In the genomic region with DNA sequence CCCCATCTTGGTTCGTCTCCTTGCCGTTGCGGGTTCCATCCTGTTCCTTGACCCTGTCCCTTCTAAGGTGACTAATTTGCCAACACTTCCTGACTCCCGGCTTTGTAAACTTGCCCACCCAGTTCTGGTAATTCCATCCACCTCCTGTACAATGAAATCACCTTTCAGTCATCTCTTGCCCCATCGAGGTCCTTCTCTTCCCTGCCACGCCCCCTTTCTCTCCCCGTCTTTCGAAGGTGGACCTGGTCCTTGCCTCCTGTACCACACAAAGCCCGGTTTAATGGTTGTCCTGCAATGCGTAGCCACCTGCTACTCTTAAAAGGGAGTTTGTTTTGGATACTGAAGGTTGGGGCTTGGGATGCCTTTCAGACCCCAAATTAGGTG, we compare ENCODE assay signal across 8 mouse cellular contexts. TPM values are rescaled to one million over a fixed set of nuclear protein-coding genes. Genes with fewer than 3 reads are reported as not detected.
DNase-seq lines count a peak whose midpoint lies in the region; ATAC-seq and TF ChIP-seq lines count a peak whose summit lies in the region.

No protein-coding gene starts in this region.

- H3K79me2 ChIP-seq in MEL (ENCODE audit: control insufficient read depth, insufficient read depth, low read length, poor library complexity): peaks cover 13% of the 10 kb centered on the region

- peaks cover 7% of the 10 kb centered on the region for H3K4me1 ChIP-seq in heart, embryonic 15.5 days (replicated peaks)
- H3K4me1 ChIP-seq in MEL (ENCODE audit: control insufficient read depth in 1 of 2, insufficient read depth in 2 of 2, low read length in 2 of 2): peaks cover 7 to 11% of the 10 kb centered on the region in 2 experiments; a peak in 3 of 4 replicates
- H3K4me1 ChIP-seq in heart, postnatal 0 days (ENCODE audit: control insufficient read depth, insufficient read depth): peaks cover 7% of the 10 kb centered on the region
- peaks cover 8% of the 10 kb centered on the region for H3K4me1 ChIP-seq in liver, postnatal 0 days (ENCODE audit: insufficient read depth)

- H3K36me3 ChIP-seq in heart, embryonic 15.5 days: no peaks in the 10 kb centered on the region
- H3K36me3 ChIP-seq in MEL (ENCODE audit: control insufficient read depth in 1 of 2, insufficient read depth in 2 of 2, low read length in 2 of 2): peaks cover 0 to 18% of the 10 kb centered on the region in 2 experiments; a peak in 2 of 4 replicates
- no peaks in the 10 kb centered on the region for H3K36me3 ChIP-seq in heart, postnatal 0 days (replicated peaks; ENCODE audit: control insufficient read depth, insufficient read depth, low read length)
- no peaks in the 10 kb centered on the region for H3K36me3 ChIP-seq in liver, postnatal 0 days (replicated peaks; ENCODE audit: insufficient read depth, low read length)

- peak; percentile 5; the same call in 1 of the 2 replicates for ATAC-seq in heart, embryonic 15.5 days (replicated peaks; ENCODE audit: insufficient number of reproducible peaks, insufficient read depth, low FRiP score, low read depth)
- no peak for ATAC-seq in heart, postnatal 0 days (ENCODE audit: insufficient read depth, low read depth)
- ATAC-seq in liver, postnatal 0 days: no peak
- ATAC-seq in megakaryocyte progenitor cell, adult 5-6 weeks (replicated peaks; ENCODE audit: poor library complexity): no peak

- under 1% methylated on average over 10 of the region's 10 CpGs for WGBS in heart, embryonic 15.5 days
- WGBS in heart, postnatal 0 days: 3% methylated on average over 10 of the region's 10 CpGs
- WGBS in liver, postnatal 0 days (ENCODE audit: insufficient replicate concordance): under 1% methylated on average over 10 of the region's 10 CpGs

- H3K9ac ChIP-seq in heart, embryonic 15.5 days: peak overlapping the region; percentile 90
- H3K9ac ChIP-seq in MEL (ENCODE audit: control insufficient read depth, low read depth, low read length, poor library complexity, severe bottlenecking): peak overlapping the region; percentile 88
- peak overlapping the region; percentile 79 for H3K9ac ChIP-seq in heart, postnatal 0 days (replicated peaks; ENCODE audit: low read depth, low read length)
- H3K9ac ChIP-seq in liver, postnatal 0 days (replicated peaks): peak overlapping the region; percentile 70

- TF ChIP-seq POLR2A in MEL (IDR thresholded peaks at IDR 0.05; ENCODE audit: control insufficient read depth in 1 of 2, insufficient read depth in 1 of 2, low read depth in 1 of 2, low read length in 2 of 2, poor library complexity in 1 of 2): no peak

- H3K9me3 ChIP-seq in heart, embryonic 15.5 days (replicated peaks): no peaks in the 10 kb centered on the region
- no peaks in the 10 kb centered on the region for H3K9me3 ChIP-seq in MEL (replicated peaks; ENCODE audit: insufficient read depth, low read length)
- H3K9me3 ChIP-seq in heart, postnatal 0 days (replicated peaks; ENCODE audit: control insufficient read depth, low read length): no peaks in the 10 kb centered on the region
- H3K9me3 ChIP-seq in liver, postnatal 0 days (ENCODE audit: low read length): no peaks in the 10 kb centered on the region

- TF ChIP-seq RAD21 in MEL (IDR thresholded peaks at IDR 0.05; ENCODE audit: low read depth, low read length): no peak

- peak overlapping the region; percentile 96 for H3K4me2 ChIP-seq in heart, embryonic 15.5 days
- peak overlapping the region; percentile 90 for H3K4me2 ChIP-seq in heart, postnatal 0 days (ENCODE audit: low read depth, low read length)
- peak overlapping the region; percentile 92 for H3K4me2 ChIP-seq in liver, postnatal 0 days (ENCODE audit: low read depth, low read length)

- no peak for DNase-seq in heart, adult 8-10 months (ENCODE audit: low spot score)
- DNase-seq in MEL (ENCODE audit: low read depth, low spot score): peak; percentile 36
- DNase-seq in heart, postnatal 0 days (ENCODE audit: low spot score): no peak
- DNase-seq in liver, postnatal 0 days: peak; percentile 24
- no peak for DNase-seq in adrenal gland, postnatal 10 days
- no peak for DNase-seq in layer of hippocampus, postnatal 10 days (ENCODE audit: low spot score in 2 of 2)

- H3K27ac ChIP-seq in heart, embryonic 15.5 days: no peak overlapping the region
- no peak overlapping the region for H3K27ac ChIP-seq in MEL (ENCODE audit: control insufficient read depth, low read depth, low read length)
- no peak overlapping the region for H3K27ac ChIP-seq in heart, postnatal 0 days (ENCODE audit: low read depth)
- H3K27ac ChIP-seq in liver, postnatal 0 days (ENCODE audit: low read depth): no peak overlapping the region

- no peak for TF ChIP-seq EP300 in MEL (IDR thresholded peaks at IDR 0.05; ENCODE audit: low read depth in 1 of 2, low read length in 2 of 2)
- no peak for TF ChIP-seq EP300 in heart, postnatal 0 days (IDR thresholded peaks at IDR 0.05; ENCODE audit: low read depth)
- TF ChIP-seq EP300 in liver, postnatal 0 days (IDR thresholded peaks at IDR 0.05; ENCODE audit: low read depth): no peak

- no peak for TF ChIP-seq CTCF in MEL (IDR thresholded peaks at IDR 0.05 in 2 of 3, conservative IDR thresholded peaks at IDR 0.05 in 1 of 3; ENCODE audit: control insufficient read depth in 1 of 3, insufficient read depth in 1 of 3, low read depth in 2 of 3, low read length in 3 of 3, poor library complexity in 1 of 3, severe bottlenecking in 1 of 3)
- TF ChIP-seq CTCF in heart, postnatal 0 days (IDR thresholded peaks at IDR 0.05; ENCODE audit: low read depth): no peak
- TF ChIP-seq CTCF in liver, postnatal 0 days (IDR thresholded peaks at IDR 0.05; ENCODE audit: low read depth): no peak

- H3K4me3 ChIP-seq in heart, embryonic 15.5 days: peak overlapping the region; percentile 99
- peak overlapping the region; percentile 80 to 87 for H3K4me3 ChIP-seq in MEL (ENCODE audit: control insufficient read depth in 1 of 2, insufficient read depth in 1 of 2, low read depth in 2 of 2, low read length in 2 of 2)
- peak overlapping the region; percentile 99 for H3K4me3 ChIP-seq in heart, postnatal 0 days (ENCODE audit: low read depth, low read length)
- peak overlapping the region; percentile 68 for H3K4me3 ChIP-seq in liver, postnatal 0 days (ENCODE audit: low read depth, low read length)

- no peaks in the 10 kb centered on the region for H3K27me3 ChIP-seq in heart, embryonic 15.5 days
- H3K27me3 ChIP-seq in MEL (ENCODE audit: control insufficient read depth in 1 of 2, insufficient read depth in 2 of 2, low read length in 2 of 2): no peaks in the 10 kb centered on the region; a peak in 1 of 4 replicates
- H3K27me3 ChIP-seq in heart, postnatal 0 days (ENCODE audit: control insufficient read depth, insufficient read depth, low read length): no peaks in the 10 kb centered on the region
- no peaks in the 10 kb centered on the region for H3K27me3 ChIP-seq in liver, postnatal 0 days (ENCODE audit: insufficient read depth, low read length)

TF ChIP-seq in MEL, 35 proteins besides CTCF, POLR2A, EP300 and RAD21:
- no peak for TF ChIP-seq USF2 (IDR thresholded peaks at IDR 0.05; ENCODE audit: borderline replicate concordance in 1 of 2, insufficient read depth in 1 of 2, low read depth in 1 of 2, low read length in 2 of 2)
- no peak for TF ChIP-seq ZKSCAN1 (IDR thresholded peaks at IDR 0.05; ENCODE audit: low read depth, low read length)

RNA-seq across cellular contexts. Expression of gene Uchl3, which starts 0.8 kb away (rescaled TPM):
- polyA plus RNA-seq in heart, embryonic 15.5 days (2015; fragmentation: Nextera tagmentation; extraction: Ambion mirVana): 76.9 and 78.9 TPM in 2 replicates
- total RNA-seq in heart, adult 8-10 months (2022): 10 to 100 TPM; 40.0 to 47.3 (median 43.6) TPM
- 59.1 and 63.4 TPM in 2 replicates for total RNA-seq in MEL (2012; rRNA removed)
- 10 to 100 TPM in 1 of 2 experiments, not detected in 1; 57.8 TPM for polyA plus RNA-seq in MEL (2012; ENCODE audit: insufficient read depth in 1 of 2, insufficient read length in 2 of 2, low read depth in 1 of 2, low replicate concordance in 2 of 2, missing spikeins in 1 of 2)
- total RNA-seq in heart, postnatal 0 days (2014; rRNA removed; ENCODE audit: low replicate concordance): 15.9 and 22.5 TPM in 2 replicates
- polyA plus RNA-seq in heart, postnatal 0 days (2015; fragmentation: Nextera tagmentation; extraction: Ambion mirVana): 75.6 and 76.2 TPM in 2 replicates
- 39.9 and 42.5 TPM in 2 replicates for polyA plus RNA-seq in liver, postnatal 0 days (2015; fragmentation: Nextera tagmentation; extraction: Ambion mirVana)
- total RNA-seq in adrenal gland, postnatal 10 days (2021): 10 to 100 TPM; 40.9 to 47.1 TPM
- 10 to 100 TPM; 75.7 to 85.6 TPM for total RNA-seq in layer of hippocampus, postnatal 10 days (2021)
- total RNA-seq in megakaryocyte progenitor cell, adult 5-6 weeks (2015): 105 and 128 TPM in 2 replicates
- 56.0 and 81.0 TPM in 2 replicates for total RNA-seq in megakaryocyte progenitor cell, adult 5-6 weeks (2017)

RNA-seq across cellular contexts. Expression of gene Commd6, which starts 14.0 kb away (rescaled TPM):
- polyA plus RNA-seq in heart, embryonic 15.5 days (2015; fragmentation: Nextera tagmentation; extraction: Ambion mirVana): 65.4 and 71.8 TPM in 2 replicates
- 10 to 100 TPM; 30.4 to 38.5 (median 34.1) TPM for total RNA-seq in heart, adult 8-10 months (2022)
- total RNA-seq in MEL (2012; rRNA removed): 51.7 and 61.2 TPM in 2 replicates
- 10 to 100 TPM in 1 of 2 experiments, not detected in 1; 57.3 TPM for polyA plus RNA-seq in MEL (2012; ENCODE audit: insufficient read depth in 1 of 2, insufficient read length in 2 of 2, low read depth in 1 of 2, low replicate concordance in 2 of 2, missing spikeins in 1 of 2)
- 20.7 and 29.1 TPM in 2 replicates for total RNA-seq in heart, postnatal 0 days (2014; rRNA removed; ENCODE audit: low replicate concordance)
- polyA plus RNA-seq in heart, postnatal 0 days (2015; fragmentation: Nextera tagmentation; extraction: Ambion mirVana): 74.8 and 77.2 TPM in 2 replicates
- polyA plus RNA-seq in liver, postnatal 0 days (2015; fragmentation: Nextera tagmentation; extraction: Ambion mirVana): 48.0 and 53.8 TPM in 2 replicates
- total RNA-seq in adrenal gland, postnatal 10 days (2021): 10 to 100 TPM; 62.2 to 69.4 TPM
- total RNA-seq in layer of hippocampus, postnatal 10 days (2021): 10 to 100 TPM; 58.2 to 62.1 TPM
- total RNA-seq in megakaryocyte progenitor cell, adult 5-6 weeks (2015): 45.3 and 59.3 TPM in 2 replicates
- 21.8 and 39.9 TPM in 2 replicates for total RNA-seq in megakaryocyte progenitor cell, adult 5-6 weeks (2017)

RNA-seq across cellular contexts. Expression of gene Tbc1d4, which starts 45.5 kb away (rescaled TPM):
- 25.5 and 26.2 TPM in 2 replicates for polyA plus RNA-seq in heart, embryonic 15.5 days (2015; fragmentation: Nextera tagmentation; extraction: Ambion mirVana)
- total RNA-seq in heart, adult 8-10 months (2022): 100 to 1,000 TPM in 1 of 4 experiments, 10 to 100 TPM in 3; 78.5 to 103 (median 84.6) TPM
- not detected in 2 replicates for total RNA-seq in MEL (2012; rRNA removed)
- not detected for polyA plus RNA-seq in MEL (2012; ENCODE audit: insufficient read depth in 1 of 2, insufficient read length in 2 of 2, low read depth in 1 of 2, low replicate concordance in 2 of 2, missing spikeins in 1 of 2)
- 43.7 and 53.6 TPM in 2 replicates for total RNA-seq in heart, postnatal 0 days (2014; rRNA removed; ENCODE audit: low replicate concordance)
- polyA plus RNA-seq in heart, postnatal 0 days (2015; fragmentation: Nextera tagmentation; extraction: Ambion mirVana): 16.8 and 18.4 TPM in 2 replicates
- polyA plus RNA-seq in liver, postnatal 0 days (2015; fragmentation: Nextera tagmentation; extraction: Ambion mirVana): 2.1 and 2.4 TPM in 2 replicates
- total RNA-seq in adrenal gland, postnatal 10 days (2021): 10 to 100 TPM; 26.2 to 61.3 TPM
- 1 to 10 TPM; 8.0 to 8.1 TPM for total RNA-seq in layer of hippocampus, postnatal 10 days (2021)
- total RNA-seq in megakaryocyte progenitor cell, adult 5-6 weeks (2015): 9.4 and 11.5 TPM in 2 replicates
- 7.5 and 8.1 TPM in 2 replicates for total RNA-seq in megakaryocyte progenitor cell, adult 5-6 weeks (2017)

Comparison
In these comparisons a context has a peak if more than half of its experiments do, and no peak if none do; other contexts are left out.
1. DNase-seq: peak in MEL (single experiment) and liver, postnatal 0 days (single experiment); none in heart, adult 8-10 months (single experiment), heart, postnatal 0 days (single experiment), adrenal gland, postnatal 10 days (single experiment) and layer of hippocampus, postnatal 10 days (0 of 2).
2. Peak in every context shown above with its lines, with median percentiles within 50 percentile points of each other: H3K4me2 ChIP-seq, H3K4me3 ChIP-seq and H3K9ac ChIP-seq.